Mouse (Mus musculus) frontal cortex, postnatal 10 days (tissue): ENCODE results near the gene Hmgcl.

Source experiments
- DNase-seq, 2 experiments: peaks; one replicate each; pipeline ENCODE4 v3.0.0; 2022; ENCODE audit warnings: low spot score in 2 of 2, mixed read lengths in 1 of 2

Hmgcl gene

DNA sequence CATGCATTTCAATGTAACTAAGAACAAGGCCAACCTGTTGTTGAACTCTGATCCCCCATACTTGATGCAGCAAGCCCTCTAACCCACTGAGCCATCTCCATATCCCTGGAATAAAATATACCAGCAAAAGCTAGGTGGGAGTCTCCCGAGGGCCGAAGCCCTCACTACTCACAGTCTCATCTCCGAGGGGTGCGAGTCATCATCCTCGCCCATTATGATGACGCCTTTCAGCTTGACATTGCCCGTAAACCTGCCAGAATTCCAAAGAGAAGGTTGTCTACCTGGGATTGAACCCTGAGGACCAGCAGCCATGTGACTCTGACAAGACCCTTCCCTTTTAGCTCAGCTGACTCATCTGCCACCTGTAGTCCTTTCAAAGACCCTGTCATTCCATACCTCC lies 39.5 kb downstream of the Hmgcl start:
- DNase-seq = no peak

DNA sequence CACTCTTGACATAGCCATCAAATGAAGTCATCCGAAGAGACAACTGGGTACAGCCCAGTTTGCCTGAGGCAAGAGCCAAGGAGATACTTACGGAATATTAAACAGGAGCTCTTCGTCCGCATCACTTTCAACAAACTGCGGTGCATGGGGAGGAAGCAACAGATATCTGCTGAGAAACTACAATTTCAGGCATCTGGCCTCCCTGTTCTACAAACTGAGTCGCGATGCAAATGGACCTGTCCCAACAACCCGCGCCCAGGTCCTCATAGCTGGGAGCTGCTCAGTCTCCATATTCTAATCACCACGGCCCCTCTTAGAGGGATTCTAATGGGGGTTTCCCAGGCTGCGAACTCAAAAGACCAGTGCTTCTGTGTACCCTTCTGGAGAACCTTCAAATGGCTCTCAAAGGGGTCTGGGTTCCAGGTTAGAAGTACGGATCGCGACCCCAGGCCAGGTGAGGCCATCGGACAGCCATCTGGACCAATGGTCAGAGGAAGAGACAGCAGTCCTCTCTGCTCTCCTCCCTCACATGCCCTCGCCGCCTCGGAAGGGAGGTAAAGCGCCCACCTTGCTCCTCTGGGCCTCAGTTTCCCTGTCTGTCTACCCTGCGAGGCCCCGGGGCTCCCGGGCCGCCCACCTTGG lies 40.2 kb downstream of the Hmgcl start:
- no peak for DNase-seq

DNA sequence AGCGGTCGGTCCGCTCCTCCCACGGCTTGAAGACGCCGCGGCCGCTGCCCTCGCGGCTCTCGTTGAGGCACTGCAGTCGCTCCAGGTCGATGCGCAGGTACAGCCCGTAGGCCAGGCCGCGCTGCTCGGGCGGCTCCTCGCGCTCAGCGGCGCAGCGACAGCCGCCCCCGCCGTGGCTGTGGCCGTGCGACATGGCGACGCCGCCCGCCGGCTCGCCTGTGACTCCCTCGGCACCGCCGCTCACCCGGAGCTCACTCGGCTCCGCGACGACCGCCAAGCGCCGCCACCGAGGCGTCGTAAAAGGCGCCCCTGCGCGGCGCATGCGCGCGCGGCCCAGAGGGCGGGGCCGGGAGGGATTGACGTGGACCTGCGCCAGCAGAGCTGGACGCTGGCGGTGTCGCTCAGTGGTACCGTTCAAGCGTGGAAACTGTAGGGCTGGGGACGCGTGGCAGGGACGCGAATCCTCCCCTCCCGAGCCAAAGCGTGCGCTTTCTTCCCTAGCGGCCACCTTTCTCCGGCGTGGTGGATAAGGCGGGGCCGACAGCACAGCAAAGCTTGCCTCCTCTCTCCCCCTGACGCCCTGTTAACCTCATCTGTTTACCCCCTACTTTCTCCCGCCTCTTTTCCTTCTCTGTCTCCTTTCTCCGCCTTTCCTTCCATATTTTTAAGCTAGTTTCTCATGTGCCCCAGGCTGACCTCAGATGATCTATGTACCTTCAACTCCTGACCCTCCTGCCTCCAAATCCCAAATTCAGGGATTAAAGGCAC lies 40.9 kb downstream of the Hmgcl start, which contains the start of gene Pithd1:
Gene Pithd1 (minus strand): TSS at position 322 of the 768 bp plus-strand sequence.
- peak; percentile 88 to 91 for DNase-seq

DNA sequence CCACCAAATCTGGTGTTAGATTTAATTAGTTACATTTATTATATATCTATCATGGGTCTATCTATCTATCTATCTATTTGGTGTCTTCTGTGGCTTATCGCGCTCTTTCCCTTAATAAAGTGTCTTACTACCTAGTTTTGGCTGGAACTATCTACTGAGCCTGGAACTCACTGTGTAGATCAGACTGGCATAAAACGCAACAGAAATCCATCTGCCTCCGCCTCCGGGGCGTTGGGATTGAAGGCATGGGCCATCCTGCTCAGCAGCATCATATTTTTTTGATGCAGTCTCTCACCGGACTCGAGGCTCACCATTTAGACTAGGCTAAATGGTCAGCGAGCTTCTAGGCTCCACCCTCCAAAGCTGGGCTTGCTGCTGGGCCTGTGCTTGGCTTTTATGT lies 41.5 kb downstream of the Hmgcl start:
- no peak for DNase-seq

DNA sequence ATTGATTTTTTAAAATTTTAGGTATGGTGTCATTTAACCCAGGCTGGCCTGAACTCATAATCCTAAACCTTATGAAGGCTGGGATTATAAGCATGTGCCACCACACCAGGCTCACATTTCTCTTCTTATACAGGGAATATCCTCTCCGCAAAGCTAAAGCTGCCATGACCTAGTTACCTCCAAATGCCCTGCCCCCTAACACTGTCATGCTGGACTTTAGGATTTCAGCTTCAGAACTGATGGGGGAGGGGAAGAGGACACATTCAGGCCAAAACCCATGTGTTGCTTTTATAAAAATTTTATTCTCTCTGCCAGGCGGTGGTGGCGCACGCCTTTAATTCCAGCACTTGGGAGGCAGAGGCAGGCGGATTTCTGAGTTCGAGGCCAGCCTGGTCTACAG lies 47.7 kb downstream of the Hmgcl start:
- DNase-seq = no peak

DNA sequence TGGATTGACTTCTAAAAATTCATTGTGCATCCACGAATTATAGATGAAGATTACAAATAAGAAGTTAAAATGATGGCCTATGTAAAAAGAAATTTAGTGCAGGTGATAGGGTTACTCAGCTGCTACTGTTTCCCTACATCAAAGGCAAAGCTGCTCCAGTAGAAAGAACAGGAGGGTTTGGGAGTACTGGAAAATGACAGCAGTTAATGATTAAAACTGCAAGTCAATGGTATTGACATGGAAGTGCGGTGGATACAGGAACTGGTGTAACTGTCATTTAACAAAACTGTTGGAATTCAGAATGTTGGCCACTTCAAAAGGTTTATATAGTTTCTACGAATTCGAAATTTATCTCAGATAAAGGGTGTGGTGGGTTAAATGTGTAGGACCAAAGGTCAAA lies 48.9 kb downstream of the Hmgcl start:
- DNase-seq = no peak

DNA sequence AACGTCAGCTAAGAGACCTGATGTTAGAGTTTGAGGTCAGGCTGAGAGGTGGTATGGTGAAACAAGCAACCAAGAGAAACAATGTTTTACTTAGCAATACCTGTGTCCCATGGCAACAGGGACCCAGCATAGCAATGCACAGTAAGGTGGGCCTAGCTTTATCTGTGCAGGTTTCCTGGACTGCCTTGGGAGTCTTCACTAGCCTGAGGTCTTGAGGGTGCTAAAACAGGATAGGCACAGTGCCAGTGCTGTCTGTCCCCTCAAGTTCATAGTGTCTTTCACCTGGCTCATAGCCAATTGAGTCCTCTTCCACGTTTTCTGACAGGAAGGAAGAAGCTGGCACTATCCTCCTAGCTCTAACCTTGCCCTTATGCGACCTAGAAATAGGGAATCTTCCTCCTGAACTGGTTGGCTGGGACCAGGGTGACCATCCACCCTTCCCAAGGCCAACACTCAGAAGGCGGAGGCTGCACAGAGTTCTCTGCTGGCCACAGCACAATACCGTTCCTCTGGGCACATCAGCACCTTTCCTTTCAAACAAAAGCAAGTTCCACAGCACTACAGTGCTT lies 57.9 kb downstream of the Hmgcl start:
- DNase-seq = no peak

DNA sequence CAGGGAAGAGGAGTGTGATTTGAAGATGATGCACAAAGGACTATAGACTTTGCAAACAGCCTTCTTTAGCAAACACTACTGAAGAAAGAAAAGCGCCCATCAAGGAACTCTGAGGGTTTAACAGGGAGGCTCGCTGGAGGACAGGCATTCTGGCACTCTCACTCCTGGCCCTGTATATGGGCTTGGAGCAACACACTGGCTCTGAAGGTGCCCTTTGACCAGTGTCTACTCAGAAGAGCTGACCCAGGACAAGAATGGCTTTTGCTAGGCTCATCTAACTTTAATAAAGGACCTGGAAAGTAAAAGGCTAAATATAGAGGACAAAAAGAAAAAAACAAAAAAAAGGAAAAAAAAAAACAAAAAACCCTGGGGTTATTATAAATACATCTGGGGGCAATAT lies 58.7 kb downstream of the Hmgcl start:
- no peak for DNase-seq

DNA sequence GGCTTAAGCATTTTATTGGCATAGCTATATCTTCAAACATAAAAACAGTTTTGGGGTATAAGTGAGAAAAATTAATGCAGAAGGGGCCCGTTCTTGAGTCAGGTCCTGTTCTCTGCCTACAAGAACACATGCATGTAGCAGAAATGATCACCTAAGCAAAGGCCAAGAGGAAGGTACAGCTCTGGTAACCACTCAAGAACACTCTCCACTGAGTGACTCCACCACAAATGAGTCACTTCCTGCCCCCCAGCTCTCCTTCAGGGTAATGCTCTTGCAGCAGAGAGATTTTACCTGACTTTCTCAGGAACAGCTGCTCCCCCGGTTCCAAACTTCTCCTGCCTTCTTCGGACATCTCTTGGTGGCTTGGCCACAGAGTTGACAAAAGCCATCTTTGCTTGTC lies 60.6 kb downstream of the Hmgcl start:
- no peak for DNase-seq

DNA sequence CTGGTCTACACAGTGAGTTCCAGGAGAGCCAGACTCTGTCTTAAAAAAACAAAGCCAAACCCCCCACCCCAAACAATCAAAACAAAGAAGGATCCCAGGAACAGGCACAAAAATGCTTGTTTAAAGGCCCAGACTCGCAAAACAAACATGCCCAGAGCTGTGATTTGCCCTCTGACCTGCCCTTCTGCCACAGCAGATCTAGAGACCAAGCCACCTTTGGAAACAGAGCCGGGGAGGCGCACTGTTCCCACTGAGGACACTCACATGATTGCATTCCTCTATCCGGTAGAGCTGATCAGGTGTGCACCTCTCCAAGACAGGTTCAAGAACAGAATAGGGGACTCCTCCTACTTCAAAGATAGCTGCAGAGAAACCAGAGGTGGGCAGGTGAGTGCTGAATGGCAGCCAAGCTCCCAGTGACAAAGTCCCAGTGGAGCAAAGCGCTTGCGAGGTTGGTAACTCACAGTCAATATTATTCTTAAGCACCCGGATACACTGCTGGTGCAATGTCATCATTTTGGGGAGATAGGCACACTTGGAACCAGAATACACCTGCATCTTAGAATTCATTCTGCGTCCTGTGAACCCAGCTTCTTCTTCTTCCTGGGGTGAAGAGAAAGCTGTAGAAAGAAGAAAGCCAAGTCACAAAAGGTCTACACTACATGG lies 62.7 kb downstream of the Hmgcl start:
- no peak for DNase-seq

DNA sequence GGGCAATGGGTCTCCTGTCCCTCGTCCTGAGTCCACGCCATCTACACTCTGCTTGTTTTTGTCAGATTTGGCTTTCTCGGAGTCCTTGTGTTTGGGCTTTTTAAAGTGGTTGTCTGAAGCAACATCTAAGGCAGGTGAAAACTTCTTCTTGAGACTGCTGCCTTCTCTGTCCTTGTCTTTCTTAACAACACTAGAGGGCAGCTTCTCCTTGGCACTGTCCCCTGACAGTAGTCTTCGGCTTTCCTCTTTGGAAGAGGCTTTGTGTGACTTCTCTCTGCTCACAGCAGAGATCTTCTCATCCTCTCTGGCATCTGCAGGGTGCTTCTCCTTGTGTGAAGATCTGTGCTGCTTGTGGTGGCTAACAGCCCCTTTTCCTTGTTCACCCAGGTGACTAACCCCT lies 64.3 kb downstream of the Hmgcl start:
- no peak for DNase-seq
